Mouse (Mus musculus): ENCODE data around the gene Depp1. TPM values are rescaled to one million over a fixed set of nuclear protein-coding genes. Genes with fewer than 3 reads are reported as not detected.
A peak's percentile ranks its signal among the peaks of the same experiment; 100 is the strongest.

Gene Depp1
- polyA plus RNA-seq, 1 experiment from 2014 or later: 23.5 TPM

DNA sequence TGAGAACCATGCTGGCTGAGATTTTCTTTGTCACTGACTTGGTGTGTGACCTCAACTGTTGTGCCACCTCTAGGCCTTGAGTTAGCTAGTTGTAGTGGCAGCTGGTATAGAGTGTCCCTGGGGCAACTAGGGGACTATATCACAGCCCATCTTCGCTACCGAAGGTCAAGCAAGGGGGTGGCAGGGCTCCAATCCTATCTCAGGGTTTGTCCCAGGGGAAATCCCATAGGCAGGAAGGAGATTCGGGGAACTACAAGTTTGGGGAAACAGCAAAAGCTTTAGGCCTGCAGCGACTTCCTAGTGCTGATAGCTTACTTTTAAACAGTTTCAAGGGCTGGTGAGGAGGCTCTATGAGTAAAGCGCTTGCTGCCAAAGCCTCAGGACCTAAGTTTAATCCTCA, 21.9 kb downstream of the Depp1 start:
- H3K27ac ChIP-seq (ENCODE audit: low read depth): no peak overlapping the region
- no peak for DNase-seq
- WGBS: 66% methylated on average over 5 of the region's 5 CpGs
- H3K4me3 ChIP-seq (ENCODE audit: low read depth, low read length): no peak overlapping the region
- no peaks in the 10 kb centered on the region for H3K36me3 ChIP-seq (ENCODE audit: insufficient read depth)
- TF ChIP-seq CTCF (IDR thresholded peaks at IDR 0.05; ENCODE audit: low read depth): no peak
- no peak overlapping the region for H3K4me2 ChIP-seq
- H3K4me1 ChIP-seq (ENCODE audit: insufficient read depth): no peaks in the 10 kb centered on the region
- no peaks in the 10 kb centered on the region for H3K9me3 ChIP-seq (ENCODE audit: low read depth, low read length)
- peaks cover 6% of the 10 kb centered on the region; the same call in 1 of the 2 replicates for H3K27me3 ChIP-seq (ENCODE audit: insufficient read depth, low read length)
- ATAC-seq (ENCODE audit: insufficient read depth): no peak
- H3K9ac ChIP-seq: no peak overlapping the region

DNA sequence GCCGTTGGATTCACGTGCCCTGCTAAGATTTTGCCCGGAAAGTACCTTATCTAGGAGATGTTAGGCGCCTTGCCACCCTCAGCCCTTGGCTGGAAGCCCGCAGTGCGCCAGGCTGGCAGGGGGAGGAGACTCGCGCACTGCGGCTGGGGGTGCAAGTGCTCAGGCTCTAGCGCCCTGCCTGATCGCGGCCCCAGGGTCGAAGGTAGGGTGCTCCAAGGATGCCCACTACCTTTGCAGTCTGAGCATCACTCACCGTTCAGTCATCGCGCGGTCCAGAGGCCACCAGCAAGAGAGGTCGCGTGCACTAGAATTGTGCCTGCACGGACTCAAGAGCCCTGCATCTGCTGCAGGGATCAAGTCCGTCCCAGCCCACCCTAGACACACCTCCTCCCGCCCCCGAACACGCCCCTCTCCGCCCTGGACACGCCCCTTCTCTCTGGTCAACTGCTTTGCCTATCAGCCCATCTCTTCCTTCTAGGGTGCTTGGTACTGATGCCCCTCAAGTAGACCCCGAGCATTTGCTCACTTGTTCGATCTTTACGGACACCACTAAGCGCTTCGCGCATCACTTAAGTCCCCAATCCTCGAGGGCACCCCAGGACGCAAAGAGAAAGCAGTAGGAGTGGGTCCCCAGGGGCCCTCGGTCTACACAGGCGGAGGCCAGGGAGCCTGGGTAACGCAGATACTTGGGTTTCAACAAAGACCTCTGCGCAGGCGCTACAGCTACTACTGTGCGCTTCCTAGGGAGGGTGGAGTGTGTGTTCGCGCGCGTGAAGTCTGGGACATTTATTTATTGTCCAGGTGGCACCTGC, 23.3 kb downstream of the Depp1 start, which contains the start of gene Rassf4:
TSS of gene Rassf4 (minus strand) at position 482 of the 812 bp plus-strand sequence.
- Histone ChIP-seq H3K4me3 (ENCODE audit: low read depth, low read length) (peak within 1 kb of the TSS; percentile 42), H3K9ac (peak within 1 kb of the TSS; percentile 34), H3K27ac (ENCODE audit: low read depth) (peak within 1 kb of the TSS; percentile 43), H3K4me2 (peak within 1 kb of the TSS; percentile 86), H3K27me3 (ENCODE audit: insufficient read depth, low read length) (peaks cover 6% of the 10 kb centered on the region; the same call in 1 of the 2 replicates), H3K4me1 (ENCODE audit: insufficient read depth) (no peaks in the 10 kb centered on the region), H3K36me3 (ENCODE audit: insufficient read depth) (no peaks in the 10 kb centered on the region), H3K9me3 (ENCODE audit: low read depth, low read length) (no peaks in the 10 kb centered on the region)
- DNase-seq: peak; percentile 78
- peak; percentile 92 for ATAC-seq (ENCODE audit: insufficient read depth)
- TF ChIP-seq CTCF (IDR thresholded peaks at IDR 0.05; ENCODE audit: low read depth): no peak
- under 1% methylated on average over 44 of the region's 44 CpGs for WGBS

DNA sequence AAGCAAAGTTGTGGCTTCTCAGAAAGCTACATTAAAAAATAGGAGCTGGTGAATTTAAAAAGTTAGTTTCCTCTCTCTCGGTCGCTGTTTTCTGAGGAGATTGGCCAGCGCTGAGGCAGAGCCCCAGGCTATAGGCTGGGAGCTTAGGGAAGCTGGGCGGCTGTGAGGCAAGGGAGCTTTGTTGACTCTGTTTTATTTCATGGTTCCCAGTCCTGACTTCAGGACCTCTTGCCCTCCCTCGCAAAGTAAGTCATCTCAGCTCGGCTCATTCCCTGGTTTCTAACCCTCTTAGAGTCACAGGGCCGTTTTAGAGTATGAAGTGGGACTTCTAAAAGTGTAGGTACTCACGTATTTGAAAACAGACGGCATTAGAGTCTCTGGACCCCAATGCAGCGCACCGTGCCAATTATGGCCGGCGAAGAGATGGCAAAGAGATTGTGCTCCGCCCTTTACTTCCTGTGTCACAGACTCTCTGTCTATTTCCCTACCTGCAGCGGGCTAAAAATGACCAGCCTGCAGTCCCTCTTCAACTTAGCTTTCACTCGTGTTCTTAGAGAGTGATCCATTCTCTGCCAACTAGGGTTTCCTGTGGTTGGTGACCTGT, 24.0 kb downstream of the Depp1 start:
- H3K4me1 ChIP-seq (ENCODE audit: insufficient read depth): no peaks in the 10 kb centered on the region
- peak overlapping the region; percentile 86 for H3K4me2 ChIP-seq
- H3K27ac ChIP-seq (ENCODE audit: low read depth): peak overlapping the region; percentile 43; the same call in 1 of the 2 replicates
- no peak for TF ChIP-seq CTCF (IDR thresholded peaks at IDR 0.05; ENCODE audit: low read depth)
- DNase-seq (no peak), ATAC-seq (ENCODE audit: insufficient read depth) (0 out of 2 replicates have a peak, but pooled peaks have one; percentile 41)
- peak overlapping the region; percentile 42 for H3K4me3 ChIP-seq (ENCODE audit: low read depth, low read length)
- peak overlapping the region; percentile 34 for H3K9ac ChIP-seq
- peaks cover 6% of the 10 kb centered on the region; the same call in 1 of the 2 replicates for H3K27me3 ChIP-seq (ENCODE audit: insufficient read depth, low read length)
- 19% methylated on average over 16 of the region's 16 CpGs for WGBS
- no peaks in the 10 kb centered on the region for H3K36me3 ChIP-seq (ENCODE audit: insufficient read depth)
- H3K9me3 ChIP-seq (ENCODE audit: low read depth, low read length): no peaks in the 10 kb centered on the region

DNA sequence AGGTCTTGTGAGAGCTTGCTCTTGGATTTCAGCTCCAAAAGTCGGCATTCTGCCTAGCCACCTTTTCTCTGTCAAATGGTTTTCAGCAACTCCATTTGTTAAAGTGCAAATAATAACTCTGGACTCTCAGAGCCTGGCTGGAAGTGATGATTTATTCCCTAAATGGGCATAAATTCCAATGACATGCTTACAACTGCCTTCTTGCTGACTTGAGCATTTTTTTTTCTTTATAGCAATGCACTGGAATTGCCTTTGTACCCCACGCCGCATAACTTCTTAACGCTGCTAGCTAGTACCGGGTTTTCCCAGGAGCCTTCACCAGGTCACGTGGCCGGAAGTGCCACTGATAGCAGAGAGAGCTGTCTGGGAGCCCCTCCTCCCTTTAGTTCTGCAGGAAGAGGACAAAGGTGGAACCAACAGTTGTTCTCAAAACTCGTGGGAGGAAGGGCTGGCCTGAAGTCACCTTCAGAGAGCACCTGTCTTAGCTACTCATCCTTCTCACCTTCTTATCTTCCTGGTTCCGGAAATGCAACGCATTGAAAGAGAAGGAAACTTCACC, 26.0 kb downstream of the Depp1 start:
- no peaks in the 10 kb centered on the region for H3K9me3 ChIP-seq (ENCODE audit: low read depth, low read length)
- H3K4me2 ChIP-seq: no peak overlapping the region
- no peak for TF ChIP-seq CTCF (IDR thresholded peaks at IDR 0.05; ENCODE audit: low read depth)
- no peak overlapping the region for H3K4me3 ChIP-seq (ENCODE audit: low read depth, low read length)
- H3K36me3 ChIP-seq (ENCODE audit: insufficient read depth): no peaks in the 10 kb centered on the region
- 51% methylated on average over 10 of the region's 10 CpGs for WGBS
- no peak overlapping the region for H3K27ac ChIP-seq (ENCODE audit: low read depth)
- no peak for ATAC-seq (ENCODE audit: insufficient read depth)
- DNase-seq: peak; percentile 19
- no peak overlapping the region for H3K9ac ChIP-seq
- peaks cover 6% of the 10 kb centered on the region; the same call in 1 of the 2 replicates for H3K27me3 ChIP-seq (ENCODE audit: insufficient read depth, low read length)
- H3K4me1 ChIP-seq (ENCODE audit: insufficient read depth): no peaks in the 10 kb centered on the region

DNA sequence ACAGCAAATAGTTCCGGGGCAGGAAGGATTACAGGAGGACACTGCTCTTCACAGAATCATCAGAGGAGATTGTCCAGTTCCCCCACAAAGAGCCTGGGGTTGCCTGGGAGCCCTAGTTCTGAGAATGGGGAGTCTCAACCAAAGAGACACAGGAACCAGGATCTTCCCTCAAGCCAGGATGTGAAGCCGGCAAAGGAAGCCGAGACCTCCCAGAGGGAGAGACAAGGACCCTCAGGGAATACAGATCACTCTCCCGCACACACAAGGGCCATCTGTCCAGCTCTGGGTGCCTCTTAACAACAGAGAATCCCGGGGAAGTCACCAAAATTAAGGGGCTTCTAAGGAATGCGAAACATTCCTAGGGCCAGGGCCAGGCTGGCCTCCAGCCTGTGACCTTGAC, 26.9 kb downstream of the Depp1 start:
- H3K4me2 ChIP-seq: no peak overlapping the region
- TF ChIP-seq CTCF (IDR thresholded peaks at IDR 0.05; ENCODE audit: low read depth): no peak
- H3K27ac ChIP-seq (ENCODE audit: low read depth): no peak overlapping the region
- H3K9me3 ChIP-seq (ENCODE audit: low read depth, low read length): no peaks in the 10 kb centered on the region
- H3K4me1 ChIP-seq (ENCODE audit: insufficient read depth): no peaks in the 10 kb centered on the region
- no peak for ATAC-seq (ENCODE audit: insufficient read depth)
- H3K36me3 ChIP-seq (ENCODE audit: insufficient read depth): no peaks in the 10 kb centered on the region
- 54% methylated on average over 6 of the region's 6 CpGs for WGBS
- H3K4me3 ChIP-seq (ENCODE audit: low read depth, low read length): no peak overlapping the region
- H3K9ac ChIP-seq: no peak overlapping the region
- peaks cover 6% of the 10 kb centered on the region; the same call in 1 of the 2 replicates for H3K27me3 ChIP-seq (ENCODE audit: insufficient read depth, low read length)
- DNase-seq: no peak

DNA sequence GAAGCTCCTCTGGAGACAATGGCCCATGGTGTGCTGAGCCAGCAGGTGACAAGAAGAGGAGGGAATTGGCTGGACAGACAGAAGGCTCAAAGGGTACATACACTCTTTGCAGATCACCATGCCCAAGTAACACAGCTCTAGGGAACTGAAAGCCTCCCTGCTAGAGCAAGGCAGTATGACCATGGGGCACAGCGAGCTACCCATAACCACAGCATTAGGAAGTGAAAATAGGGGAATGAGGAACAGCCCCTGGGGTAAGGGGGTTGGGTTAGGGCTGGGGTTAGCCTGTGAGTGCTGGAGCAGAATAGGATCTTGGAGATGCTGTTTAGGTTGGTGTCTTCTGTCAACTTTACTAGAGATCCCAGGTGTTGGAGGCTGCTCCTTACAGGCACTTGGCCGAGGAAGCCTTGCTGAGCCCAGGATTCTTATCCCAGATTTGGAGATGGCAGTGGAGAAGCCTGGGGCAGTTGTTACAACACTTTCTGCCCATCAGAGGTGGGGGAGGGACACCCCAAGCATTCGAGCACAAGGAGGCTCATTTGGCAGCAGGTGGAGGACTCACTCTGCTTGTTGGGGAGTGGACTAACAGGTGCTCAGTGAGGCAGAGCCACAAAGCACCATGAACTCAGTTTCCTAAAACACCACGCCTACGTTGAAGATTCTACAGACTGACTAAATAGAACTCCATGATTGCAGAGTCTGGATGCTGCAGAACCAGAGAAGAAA, 29.3 kb downstream of the Depp1 start:
- Histone ChIP-seq H3K27me3 (ENCODE audit: insufficient read depth, low read length) (no peaks in the 10 kb centered on the region), H3K9me3 (ENCODE audit: low read depth, low read length) (no peaks in the 10 kb centered on the region), H3K4me2 (no peak overlapping the region), H3K27ac (ENCODE audit: low read depth) (no peak overlapping the region), H3K9ac (no peak overlapping the region), H3K4me3 (ENCODE audit: low read depth, low read length) (no peak overlapping the region), H3K4me1 (ENCODE audit: insufficient read depth) (no peaks in the 10 kb centered on the region), H3K36me3 (ENCODE audit: insufficient read depth) (no peaks in the 10 kb centered on the region)
- no peak for ATAC-seq (ENCODE audit: insufficient read depth)
- DNase-seq: no peak
- 64% methylated on average over 5 of the region's 5 CpGs for WGBS
- TF ChIP-seq CTCF (IDR thresholded peaks at IDR 0.05; ENCODE audit: low read depth): no peak

All from lung, embryonic 14.5 days (tissue).